Mouse (Mus musculus): ENCODE data around the gene Gm3604. TPM values are rescaled to one million over a fixed set of nuclear protein-coding genes. Genes with fewer than 3 reads are reported as not detected.
A peak's percentile ranks its signal among the peaks of the same experiment; 100 is the strongest.
"Not testable (repeated sequence)": the region's sequence is repeated elsewhere in the genome, so short reads cannot be mapped to it uniquely, and the experiment has no call there.

Gene Gm3604
- total RNA-seq (2021) = under 1 TPM; 0.42 to 0.43 TPM
- long read RNA-seq, experiment 1 = 0 reads
- long read RNA-seq, experiment 2 = 0 reads

GRCm38 (mm10) chr13:62382952-62383351, at the start of gene Gm3604:
Gm3604 (minus strand) TSS chr13:62383177.
- intact Hi-C loops (cut with DNase I; ENCODE audit: low total_unique reads) = not testable (repeated sequence)

GRCm38 (mm10) chr13:62399206-62399605, 16.2 kb upstream of the Gm3604 start:
- DNase-seq; intact Hi-C loops (cut with DNase I; ENCODE audit: low total_unique reads): not testable (repeated sequence)

More at GRCm38 (mm10) chr13:62382952-62383351, at the start of gene Gm3604:
- peak; percentile 28 for DNase-seq

- DNase-seq; intact Hi-C loops (cut with DNase I; ENCODE audit: low total_unique reads): not testable (repeated sequence)
These were observed 7.2 kb upstream of the Gm3604 start for GRCm38 (mm10) chr13:62390076-62390620.

GRCm38 (mm10) chr13:62331786-62332185, 51.2 kb downstream of the Gm3604 start:
- intact Hi-C loops (cut with DNase I; ENCODE audit: low total_unique reads) = no loop called here

GRCm38 (mm10) chr13:62331381-62331780, 51.6 kb downstream of the Gm3604 start:
- no peak for DNase-seq
- intact Hi-C loops (cut with DNase I; ENCODE audit: low total_unique reads) = no loop called here

More at GRCm38 (mm10) chr13:62331786-62332185, 51.2 kb downstream of the Gm3604 start:
- no peak for DNase-seq

Small RNAs within 50 kb of the gene (microRNA-seq; reads per million reads assigned to microRNA genes)
- gene Gm25933 = 0 reads per million in 2 experiments

Other genes starting within 250 kb of the Gm3604 start
- gene Gm49359, start 83.7 kb upstream of the Gm3604 start, total RNA-seq (2021) = 1 to 10 TPM; 6.2 to 7.3 TPM
- gene Zfp935, start 175.3 kb upstream of the Gm3604 start, total RNA-seq (2021) = under 1 TPM in 1 of 2 experiments, not detected in 1; 0.55 TPM
- 1 to 10 TPM; 2.7 to 3.7 TPM for gene Zfp934, start 188.0 kb upstream of the Gm3604 start, total RNA-seq (2021)
- gene 6720489N17Rik, start 241.0 kb upstream of the Gm3604 start, total RNA-seq (2021) = 1 to 10 TPM in 1 of 2 experiments, under 1 TPM in 1; 0.66 to 1.6 TPM

Measured in gastrocnemius, postnatal 14 days (tissue).